Mouse (Mus musculus) embryo, embryonic 10 days (tissue): Measurements from ENCODE around the gene Sox14.

Experiments used
- DNase-seq: peaks from one replicate; pipeline ENCODE4 v3.0.0-alpha.2; 2015; ENCODE audit warnings: low spot score

Sox14 gene

DNA sequence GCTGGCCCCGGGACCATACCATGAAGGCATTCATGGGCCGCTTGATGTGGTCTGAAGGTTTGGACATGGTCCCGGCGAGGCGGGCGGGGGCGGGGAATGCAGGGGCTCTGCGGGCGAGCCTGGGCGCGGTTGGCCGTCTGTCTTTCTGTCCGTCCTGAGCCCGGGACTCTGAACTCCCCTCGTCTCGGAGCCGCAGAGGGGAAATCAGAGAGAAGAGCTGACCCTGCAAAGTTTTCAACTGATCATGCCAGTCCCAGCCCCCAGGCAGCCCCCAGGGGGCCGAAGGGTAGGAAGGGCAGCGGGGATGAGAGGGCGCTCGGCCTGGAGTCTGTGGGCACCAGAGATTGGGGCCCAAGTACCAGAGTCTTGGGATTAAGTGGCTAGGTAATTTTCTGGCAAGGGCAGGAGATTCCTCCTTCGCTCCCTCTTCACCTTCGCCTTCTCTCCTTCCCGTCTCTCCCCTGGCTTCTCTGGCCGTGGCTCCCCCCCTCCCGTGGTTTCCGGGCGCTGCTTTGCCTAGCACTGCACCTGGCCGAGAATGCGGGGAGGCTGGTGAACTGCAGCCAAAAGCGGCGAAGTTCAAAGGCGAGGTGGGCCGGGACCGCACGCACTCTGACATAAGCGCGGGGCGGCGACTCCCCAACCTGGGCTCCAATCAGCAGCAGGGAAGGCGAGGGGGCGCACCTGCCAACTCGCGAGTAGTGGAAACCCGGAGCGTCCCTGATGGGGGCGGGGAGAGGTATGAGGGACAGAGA, at the start of gene Sox14:
TSS of gene Sox14 (minus strand) at position 553 of the 755 bp plus-strand sequence.
- peak; percentile 57 for DNase-seq

DNA sequence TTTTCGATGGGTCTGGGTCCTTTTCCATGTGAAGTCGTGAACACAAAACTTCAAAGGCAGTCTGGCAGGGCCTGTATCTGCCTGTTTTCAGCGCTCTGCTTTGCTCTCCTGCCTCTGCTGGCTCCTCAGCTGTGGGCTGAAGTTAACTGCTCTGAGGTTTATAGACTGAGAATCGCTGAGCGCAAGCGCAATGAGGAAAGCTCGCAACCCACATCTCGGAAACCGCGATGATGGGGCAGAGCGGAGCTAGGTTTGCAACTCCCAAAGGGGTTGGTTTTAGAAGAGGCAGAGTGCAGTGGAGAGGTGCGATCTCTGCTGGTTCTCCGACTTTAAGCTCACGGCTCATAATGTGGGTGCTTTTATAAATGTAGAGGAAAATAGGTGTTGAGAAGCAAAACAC, 3.3 kb upstream of the Sox14 start:
- peak; percentile 52 for DNase-seq

- DNase-seq = peak; percentile 6
Measured at GRCm38 (mm10) chr9:99878588-99878987, 2.6 kb upstream of the Sox14 start.

GRCm38 (mm10) chr9:99877056-99877546, 1.1 kb upstream of the Sox14 start:
- DNase-seq = no peak

GRCm38 (mm10) chr9:99876373-99877055, 544 bp upstream of the Sox14 start:
- no peak for DNase-seq

DNA sequence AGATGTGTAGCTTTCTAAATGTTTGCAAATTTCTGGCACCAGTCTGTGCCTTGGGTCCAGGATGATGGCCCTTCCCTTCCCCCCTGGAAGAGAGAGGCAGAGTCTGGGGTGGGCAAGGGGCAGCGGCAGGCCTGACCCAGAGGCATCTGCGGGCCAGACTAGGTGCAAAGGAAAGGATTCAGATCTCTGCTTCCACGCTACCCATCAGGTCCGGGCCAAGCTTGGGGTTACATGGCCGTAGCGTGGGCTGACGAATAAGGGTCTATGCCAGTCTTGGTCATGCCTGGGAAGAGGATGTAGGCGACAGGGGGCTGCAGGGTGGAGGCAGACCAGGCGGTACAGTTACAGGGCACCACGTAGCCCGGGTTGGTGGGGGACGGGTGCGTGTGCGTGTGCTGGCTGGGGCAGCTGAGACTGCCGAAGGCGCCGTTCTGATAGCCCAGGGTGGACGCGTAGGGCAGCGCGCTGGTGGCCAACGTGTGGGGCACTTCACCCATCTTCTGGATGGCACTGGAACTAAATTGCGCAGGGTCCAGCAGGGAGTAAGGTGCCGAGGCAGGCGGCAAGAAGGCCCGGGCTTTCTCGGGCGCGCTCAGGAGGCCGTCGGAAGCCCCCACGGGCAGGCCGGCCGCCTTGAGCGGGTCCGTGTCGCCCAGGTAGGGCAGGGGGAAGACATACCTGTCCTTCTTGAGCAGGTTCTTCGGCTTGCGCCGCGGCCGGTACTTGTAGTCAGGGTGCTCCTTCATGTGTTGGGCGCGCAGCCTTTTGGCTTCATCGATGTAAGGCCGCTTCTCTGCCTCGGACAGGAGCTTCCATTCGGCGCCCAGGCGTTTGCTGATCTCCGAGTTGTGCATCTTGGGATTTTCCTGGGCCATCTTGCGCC, 994 bp downstream of the Sox14 start:
- DNase-seq = peak; percentile 11

DNA sequence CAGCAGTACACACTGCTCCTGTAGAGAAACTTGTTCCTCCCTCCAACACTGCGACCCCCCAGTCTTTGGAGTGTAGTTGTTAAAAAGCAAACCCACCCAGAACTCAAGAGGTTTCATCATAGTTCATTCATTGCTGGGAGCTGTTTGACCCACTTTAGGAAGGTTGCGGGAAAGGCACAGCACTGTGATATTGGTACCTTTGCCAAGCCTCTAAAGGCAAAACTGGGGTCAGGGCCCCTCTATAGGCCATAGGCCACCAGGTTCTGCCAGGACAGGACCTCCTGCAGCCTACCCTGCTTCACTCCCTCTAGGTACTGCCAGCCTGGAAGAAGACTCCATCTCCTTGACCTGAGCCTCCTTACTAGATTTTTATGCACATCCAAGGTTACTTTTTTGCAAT, 2.2 kb downstream of the Sox14 start:
- DNase-seq = peak; percentile 7

DNA sequence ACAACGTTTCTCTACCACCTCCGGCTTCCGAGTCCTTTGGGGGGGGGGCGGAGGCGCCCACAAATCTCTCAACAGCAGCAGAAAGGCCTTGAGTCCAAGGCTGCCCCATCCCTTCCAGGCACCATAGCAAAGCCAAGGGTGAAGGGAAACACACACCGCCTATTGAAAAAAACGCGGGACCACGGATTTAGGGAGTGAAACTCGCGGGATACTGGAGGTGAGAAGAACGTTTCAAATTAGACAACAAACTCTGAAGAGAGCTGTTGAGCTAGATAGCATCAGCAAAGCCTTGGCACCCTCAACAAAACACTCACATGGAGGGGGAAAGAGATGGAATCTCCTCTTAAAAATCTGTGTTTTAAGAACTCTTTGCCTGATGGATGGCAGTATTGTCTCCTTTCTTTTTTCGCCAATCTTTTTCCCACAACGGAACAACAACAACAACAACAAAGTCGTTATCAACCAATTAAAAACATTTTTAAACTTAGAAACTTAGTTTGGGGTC, 2.8 kb downstream of the Sox14 start:
- DNase-seq = peak; percentile 5

DNA sequence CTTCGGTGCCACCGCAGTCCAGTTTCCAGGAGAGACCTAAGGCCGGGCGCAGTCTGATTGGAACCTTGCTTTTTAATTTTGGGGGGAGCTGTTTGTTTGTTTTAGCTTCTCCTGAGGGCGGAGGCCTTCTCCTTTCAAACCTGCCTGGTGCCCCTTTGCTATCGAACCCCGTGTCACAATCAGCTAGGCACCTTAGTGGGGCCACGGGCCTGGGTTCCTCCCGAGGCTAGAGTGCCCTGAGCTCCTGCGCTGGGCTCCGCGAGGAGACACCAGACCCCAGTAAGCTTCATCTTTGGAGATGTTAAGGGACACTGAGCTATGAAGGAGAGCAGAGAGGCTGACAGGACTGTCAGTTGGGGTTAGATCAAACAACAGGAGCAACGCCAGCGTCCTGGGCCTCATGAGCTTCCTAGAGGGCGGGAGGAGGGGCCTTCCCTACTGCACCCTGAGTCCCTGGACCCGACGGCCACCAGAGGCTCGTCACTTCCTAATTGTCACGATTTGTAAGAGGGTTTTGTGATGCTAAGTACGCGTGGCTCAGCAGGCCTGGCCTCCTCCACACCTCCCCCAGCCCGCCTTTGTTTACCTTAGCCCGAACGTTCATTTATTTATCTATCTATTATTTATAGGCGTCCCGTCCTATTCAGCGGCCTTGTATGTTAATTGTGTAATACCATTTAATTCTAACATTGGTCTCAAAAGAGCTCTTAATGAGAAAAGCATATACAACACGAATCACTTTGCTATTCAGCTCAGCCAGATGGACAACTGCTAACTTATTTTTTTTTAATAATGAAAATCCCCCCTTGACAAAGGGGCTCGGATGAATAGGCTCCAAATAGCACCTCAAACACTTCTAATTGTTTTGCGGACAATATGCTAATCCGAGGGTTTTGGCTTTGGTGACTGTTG, 3.5 kb downstream of the Sox14 start:
- DNase-seq = peak; percentile 76

- DNase-seq = peak; percentile 67
Measured at GRCm38 (mm10) chr9:99871556-99872203, 4.3 kb downstream of the Sox14 start.

- peak; percentile 50 for DNase-seq
Measured at GRCm38 (mm10) chr9:99870780-99871555, 5.0 kb downstream of the Sox14 start.

GRCm38 (mm10) chr9:99869936-99870779, 5.8 kb downstream of the Sox14 start:
- DNase-seq = peak; percentile 39

- DNase-seq = peak; percentile 46
Measured at GRCm38 (mm10) chr9:99869275-99869674, 6.7 kb downstream of the Sox14 start.

DNA sequence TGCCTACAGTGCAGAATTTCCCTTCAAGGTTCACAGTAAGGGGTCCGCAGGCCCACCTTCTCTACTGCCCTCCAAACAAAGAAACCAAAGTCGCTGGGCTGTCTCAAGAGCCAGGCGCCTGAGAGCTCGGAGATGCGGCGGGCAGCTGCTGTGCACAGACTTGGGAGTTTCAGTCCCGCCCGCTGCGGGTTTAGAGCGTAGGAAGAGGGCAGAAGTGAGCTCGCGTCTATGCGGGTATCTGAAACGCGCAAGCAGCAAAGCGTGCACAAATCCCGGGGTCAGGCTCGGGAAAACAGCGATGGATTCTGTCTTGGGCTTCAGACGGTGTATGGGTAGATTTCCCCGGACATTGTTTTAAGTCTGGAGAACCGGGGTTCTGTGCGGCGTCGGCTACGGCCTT, 7.4 kb downstream of the Sox14 start:
- peak; percentile 68 for DNase-seq

- DNase-seq = no peak
Measured at GRCm38 (mm10) chr9:99868054-99868453, 7.9 kb downstream of the Sox14 start.

DNA sequence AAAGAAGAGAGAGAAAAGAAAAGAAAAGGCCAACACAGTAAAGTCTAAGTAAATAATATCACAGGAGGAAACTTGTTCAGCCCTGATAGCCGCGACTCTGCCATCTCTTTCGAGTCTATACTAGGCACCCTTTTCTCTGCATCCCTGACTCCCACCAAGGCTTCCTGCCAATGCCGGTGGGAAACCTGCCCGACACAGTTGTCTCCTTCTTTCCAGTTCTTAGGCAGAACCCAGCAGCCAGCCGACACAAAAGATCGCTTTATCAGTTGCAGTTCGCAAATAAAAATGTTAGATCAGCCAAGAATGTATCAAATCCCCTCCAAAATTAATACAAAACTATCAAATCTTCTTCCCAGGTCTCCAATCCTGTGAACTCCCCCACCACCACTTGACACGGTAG, 13.0 kb downstream of the Sox14 start:
- no peak for DNase-seq

GRCm38 (mm10) chr9:99854486-99854885, 21.5 kb downstream of the Sox14 start:
- no peak for DNase-seq

DNA sequence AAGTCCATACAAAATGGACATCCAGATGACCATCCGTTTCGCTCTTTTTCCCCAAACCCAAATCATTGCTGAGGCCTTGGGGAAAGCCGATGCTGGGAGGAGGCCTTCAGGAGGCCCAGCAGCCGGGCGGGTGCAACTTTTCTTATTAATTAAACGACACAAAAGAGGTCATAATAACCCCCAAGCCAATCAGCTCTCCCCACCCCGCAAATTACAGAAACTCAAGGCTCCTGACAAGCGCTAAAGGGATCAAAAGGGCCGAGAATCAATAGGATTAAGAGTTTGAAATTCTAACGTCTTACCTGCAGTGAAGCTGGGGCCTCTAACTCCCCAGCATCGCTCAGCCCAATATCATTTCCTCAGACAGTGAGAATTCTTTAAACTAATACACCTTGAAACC, 22.6 kb downstream of the Sox14 start:
- DNase-seq = no peak

- no peak for DNase-seq
Measured at GRCm38 (mm10) chr9:99850354-99850753, 25.6 kb downstream of the Sox14 start.
